Mouse (Mus musculus): Measurements from ENCODE around the gene Gm11116.

DNA sequence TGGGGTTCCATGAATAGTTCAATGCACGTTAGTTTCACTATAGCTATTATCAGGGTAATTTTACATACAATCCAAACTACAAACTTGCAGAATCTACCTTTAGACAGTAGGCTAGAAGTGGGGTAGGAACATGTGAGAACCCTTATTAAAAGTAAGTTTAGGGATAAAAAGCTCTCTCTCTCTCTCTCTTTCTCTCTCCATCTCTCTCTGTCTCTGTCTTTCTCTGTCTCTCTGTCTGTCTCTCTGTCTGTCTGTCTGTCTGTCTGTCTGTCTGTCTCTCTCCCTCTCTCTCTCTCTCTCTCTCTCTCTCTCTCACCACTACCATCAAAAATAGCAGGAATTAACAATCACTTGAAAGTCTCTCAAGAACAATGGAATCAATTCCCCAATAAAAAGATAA is at the start of gene Gm11116:
- TF ChIP-seq CTCF (IDR thresholded peaks at IDR 0.05; ENCODE audit: borderline replicate concordance, insufficient read depth, low read length) = no peak
- TF ChIP-seq POLR2A (IDR thresholded peaks at IDR 0.05; ENCODE audit: low read depth, low read length) = no peak
